ENCODE assay signal across 9 mouse cellular contexts in genomic region chr5:122901179-122901578, GRCm38 (mm10). TPM values are rescaled to one million over a fixed set of nuclear protein-coding genes. Genes with fewer than 3 reads are reported as not detected.
A peak's percentile ranks its signal among the peaks of the same experiment; 100 is the strongest.
DNase-seq lines count a peak whose midpoint lies in the region; ATAC-seq and TF ChIP-seq lines count a peak whose summit lies in the region.
"Had no signal": no experiment of that assay in that cellular context is flagged by ENCODE, and none has a peak within 500 bp of the region (broad histone marks: within the 10 kb centered on the region; RNA-seq: fewer than 3 reads in every experiment).

No protein-coding gene starts in this region.

- peak overlapping the region; percentile 95 for H3K27ac ChIP-seq in heart, embryonic 10.5 days
- peak overlapping the region; percentile 30 for H3K27ac ChIP-seq in testis, adult 2 months (ENCODE audit: control insufficient read depth, insufficient read depth, low read depth, low read length)
- peak overlapping the region; percentile 85; the same call in 1 of the 2 replicates for H3K27ac ChIP-seq in liver, embryonic 12.5 days

- 0 out of 2 replicates have a peak overlapping the region, but pooled peaks have one; percentile 92 for H3K9ac ChIP-seq in liver, embryonic 12.5 days

- H3K4me2 ChIP-seq in liver, embryonic 12.5 days, result peak overlapping the region; percentile 98

- DNase-seq in heart, embryonic 10.5 days (ENCODE audit: low spot score), result no peak
- no peak for DNase-seq in heart, postnatal 25 days (ENCODE audit: low spot score)
- no peak for DNase-seq in testis, postnatal 10 days (ENCODE audit: low spot score)
- DNase-seq in right cerebral cortex, adult 18-20 months, result no peak
- no peak for DNase-seq in yolk sac, embryonic 10.5 days (ENCODE audit: low spot score)
- DNase-seq in urinary bladder, adult 18-20 months (ENCODE audit: low spot score in 2 of 2), result no peak
- DNase-seq: adrenal gland, postnatal 10 days had no signal

- H3K4me3 ChIP-seq in heart, embryonic 10.5 days, result peak overlapping the region; percentile 89
- peak overlapping the region; percentile 96 for H3K4me3 ChIP-seq in testis, adult 2 months (ENCODE audit: control insufficient read depth, low read depth, low read length)
- H3K4me3 ChIP-seq in liver, embryonic 12.5 days, result no peak overlapping the region

- TF ChIP-seq POLR2A in testis, adult 2 months (IDR thresholded peaks at IDR 0.05; ENCODE audit: control insufficient read depth, low read depth, low read length), result no peak

- no peaks in the 10 kb centered on the region for H3K9me3 ChIP-seq in heart, embryonic 10.5 days
- no peaks in the 10 kb centered on the region for H3K9me3 ChIP-seq in liver, embryonic 12.5 days (replicated peaks)

- no peaks in the 10 kb centered on the region for H3K36me3 ChIP-seq in heart, embryonic 10.5 days
- no peaks in the 10 kb centered on the region for H3K36me3 ChIP-seq in testis, adult 2 months (ENCODE audit: control insufficient read depth, insufficient read depth, low read length)
- no peaks in the 10 kb centered on the region for H3K36me3 ChIP-seq in liver, embryonic 12.5 days

- no peaks in the 10 kb centered on the region for H3K27me3 ChIP-seq in heart, embryonic 10.5 days (ENCODE audit: insufficient read depth, poor library complexity, severe bottlenecking)
- no peaks in the 10 kb centered on the region for H3K27me3 ChIP-seq in testis, adult 2 months (ENCODE audit: control insufficient read depth, insufficient read depth, low read length)
- H3K27me3 ChIP-seq in liver, embryonic 12.5 days (replicated peaks), result no peaks in the 10 kb centered on the region

- intact Hi-C loops in heart, postnatal 25 days (cut with DNase I), result no loop called here

- WGBS in heart, embryonic 10.5 days, result 55% methylated on average over 11 of the region's 11 CpGs
- WGBS in liver, embryonic 12.5 days (ENCODE audit: insufficient replicate concordance), result 52% methylated on average over 11 of the region's 11 CpGs

- no peak for TF ChIP-seq CTCF in testis, adult 2 months (IDR thresholded peaks at IDR 0.05; ENCODE audit: control insufficient read depth, insufficient read depth, insufficient replicate concordance, low read depth, low read length)

- no peak for ATAC-seq in liver, embryonic 12.5 days

- H3K4me1 ChIP-seq in heart, embryonic 10.5 days, result peaks cover 30% of the 10 kb centered on the region
- H3K4me1 ChIP-seq in testis, adult 2 months (ENCODE audit: control insufficient read depth, insufficient read depth, low read length), result peaks cover 12% of the 10 kb centered on the region
- H3K4me1 ChIP-seq in liver, embryonic 12.5 days, result peaks cover 71% of the 10 kb centered on the region

RNA-seq across cellular contexts. Expression of gene Rnf34, which starts 51.3 kb away (rescaled TPM):
- polyA plus RNA-seq in heart, embryonic 10.5 days (2016; fragmentation: Nextera tagmentation; extraction: Ambion mirVana), result 33.6 and 35.3 TPM in 2 replicates
- total RNA-seq in heart, postnatal 25 days (2021), result 10 to 100 TPM; 24.0 to 28.2 TPM
- 23.2 and 27.3 TPM in 2 replicates for polyA plus RNA-seq in testis, adult 2 months (2012; rRNA removed)
- 14.4 and 14.9 TPM in 2 replicates for polyA plus RNA-seq in liver, embryonic 12.5 days (2016; fragmentation: Nextera tagmentation; extraction: Ambion mirVana)

Comparison
In these comparisons a context has a peak if more than half of its experiments do, and no peak if none do; other contexts are left out.
1. H3K27ac ChIP-seq: peak in every context shown above with its lines; median percentile 95 in heart, embryonic 10.5 days; 85 in liver, embryonic 12.5 days; 30 in testis, adult 2 months.